In genomic region chr9:110718071-110718470, GRCm38 (mm10) we compare ENCODE assay signal across 29 mouse cellular contexts. TPM values are rescaled to one million over a fixed set of nuclear protein-coding genes. Genes with fewer than 3 reads are reported as not detected.
DNase-seq lines count a peak whose midpoint lies in the region; ATAC-seq lines count a peak whose summit lies in the region.
"Had no signal": no experiment of that assay in that cellular context is flagged by ENCODE, and none has a peak within 500 bp of the region (broad histone marks: within the 10 kb centered on the region; RNA-seq: fewer than 3 reads in every experiment).

No protein-coding gene starts in this region.

- H3K4me2 ChIP-seq in kidney, embryonic 15.5 days: no peak overlapping the region
- H3K4me2 ChIP-seq in midbrain, embryonic 12.5 days (replicated peaks): no peak overlapping the region
- H3K4me2 ChIP-seq in embryonic facial prominence, embryonic 14.5 days (ENCODE audit: low read depth, low read length): no peak overlapping the region
- no peak overlapping the region for H3K4me2 ChIP-seq in limb, embryonic 15.5 days
- H3K4me2 ChIP-seq: embryonic facial prominence, embryonic 12.5 days; forebrain, embryonic 12.5 days; forebrain, embryonic 15.5 days; heart, embryonic 12.5 days; heart, embryonic 15.5 days; hindbrain, embryonic 13.5 days had no signal

- DNase-seq in kidney, postnatal 25 days: no peak
- DNase-seq in midbrain, embryonic 10.5 days (ENCODE audit: low spot score): no peak
- peak; percentile 61 for DNase-seq in embryonic facial prominence, embryonic 14.5 days (ENCODE audit: low spot score)
- no peak for DNase-seq in thymus, postnatal 36 days
- DNase-seq in ovary, postnatal 36 days (ENCODE audit: low spot score): no peak
- DNase-seq: adrenal gland, postnatal 10 days; adrenal gland, postnatal 36 days; cerebellum, adult 18-20 months; cerebellum, adult 9-10 months; cerebellum, postnatal 14 days; gastrocnemius, postnatal 10 days; gastrocnemius, postnatal 36 days; heart, adult 2 months; heart, postnatal 10 days; heart, postnatal 36 days had no signal

- H3K4me1 ChIP-seq in kidney, embryonic 15.5 days: 0 out of 2 replicates have a peak, but pooled peaks cover 6% of the 10 kb centered on the region
- H3K4me1 ChIP-seq in midbrain, embryonic 12.5 days: no peaks in the 10 kb centered on the region
- peaks cover 11% of the 10 kb centered on the region for H3K4me1 ChIP-seq in midbrain, embryonic 10.5 days
- 0 out of 2 replicates have a peak, but pooled peaks cover 5% of the 10 kb centered on the region for H3K4me1 ChIP-seq in embryonic facial prominence, embryonic 14.5 days (ENCODE audit: control insufficient read depth, insufficient read depth, low read length)
- peaks cover 24% of the 10 kb centered on the region for H3K4me1 ChIP-seq in limb, embryonic 15.5 days
- H3K4me1 ChIP-seq: embryonic facial prominence, embryonic 12.5 days; forebrain, embryonic 15.5 days had no signal

- no peak overlapping the region for H3K4me3 ChIP-seq in kidney, embryonic 15.5 days (replicated peaks)
- H3K4me3 ChIP-seq in midbrain, embryonic 12.5 days: no peak overlapping the region
- H3K4me3 ChIP-seq in midbrain, embryonic 10.5 days: no peak overlapping the region
- H3K4me3 ChIP-seq in embryonic facial prominence, embryonic 14.5 days (ENCODE audit: low read depth, low read length): no peak overlapping the region
- no peak overlapping the region for H3K4me3 ChIP-seq in limb, embryonic 15.5 days
- H3K4me3 ChIP-seq: embryonic facial prominence, embryonic 12.5 days; forebrain, embryonic 12.5 days; forebrain, embryonic 15.5 days; heart, adult 2 months; heart, embryonic 12.5 days; heart, embryonic 15.5 days; hindbrain, embryonic 10.5 days; hindbrain, embryonic 13.5 days had no signal

- no peaks in the 10 kb centered on the region for H3K27me3 ChIP-seq in kidney, embryonic 15.5 days
- H3K27me3 ChIP-seq in midbrain, embryonic 12.5 days: no peaks in the 10 kb centered on the region
- no peaks in the 10 kb centered on the region for H3K27me3 ChIP-seq in midbrain, embryonic 10.5 days (ENCODE audit: low read depth, poor library complexity, severe bottlenecking)
- H3K27me3 ChIP-seq in embryonic facial prominence, embryonic 14.5 days (replicated peaks; ENCODE audit: control insufficient read depth, insufficient read depth, low read length): no peaks in the 10 kb centered on the region
- H3K27me3 ChIP-seq in limb, embryonic 15.5 days: no peaks in the 10 kb centered on the region
- H3K27me3 ChIP-seq: embryonic facial prominence, embryonic 12.5 days; forebrain, embryonic 12.5 days; forebrain, embryonic 15.5 days; heart, embryonic 12.5 days; heart, embryonic 15.5 days; hindbrain, embryonic 13.5 days had no signal

- no peak for ATAC-seq in kidney, embryonic 15.5 days (replicated peaks; ENCODE audit: low FRiP score)
- no peak for ATAC-seq in midbrain, embryonic 12.5 days (ENCODE audit: low FRiP score, low read depth)
- no peak for ATAC-seq in embryonic facial prominence, embryonic 14.5 days (ENCODE audit: low read depth)
- ATAC-seq in limb, embryonic 15.5 days (ENCODE audit: insufficient number of reproducible peaks, low FRiP score, low TSS enrichment, low read depth): no peak
- ATAC-seq: activated CD4-positive, CD25-positive, alpha-beta regulatory T cell, adult 4 months; CD4-positive, CD25-positive, alpha-beta regulatory T cell, adult 4 months; forebrain, embryonic 15.5 days; hindbrain, embryonic 16.5 days had no signal

- peaks cover 36% of the 10 kb centered on the region for H3K36me3 ChIP-seq in kidney, embryonic 15.5 days
- H3K36me3 ChIP-seq in midbrain, embryonic 12.5 days: peaks cover 10% of the 10 kb centered on the region; the same call in 1 of the 2 replicates
- H3K36me3 ChIP-seq in midbrain, embryonic 10.5 days: peaks cover 36% of the 10 kb centered on the region
- peaks cover 9% of the 10 kb centered on the region for H3K36me3 ChIP-seq in embryonic facial prominence, embryonic 14.5 days (ENCODE audit: control insufficient read depth, insufficient read depth, low read length)
- peaks cover 23% of the 10 kb centered on the region for H3K36me3 ChIP-seq in limb, embryonic 15.5 days

- H3K9ac ChIP-seq in kidney, embryonic 15.5 days: no peak overlapping the region
- H3K9ac ChIP-seq in midbrain, embryonic 12.5 days (replicated peaks): no peak overlapping the region
- no peak overlapping the region for H3K9ac ChIP-seq in embryonic facial prominence, embryonic 14.5 days (ENCODE audit: low read depth, low read length)
- no peak overlapping the region for H3K9ac ChIP-seq in limb, embryonic 15.5 days
- H3K9ac ChIP-seq: embryonic facial prominence, embryonic 12.5 days; forebrain, embryonic 12.5 days; forebrain, embryonic 15.5 days; heart, embryonic 12.5 days; heart, embryonic 15.5 days; hindbrain, embryonic 13.5 days had no signal

- no peaks in the 10 kb centered on the region for H3K9me3 ChIP-seq in kidney, embryonic 15.5 days (replicated peaks)
- no peaks in the 10 kb centered on the region for H3K9me3 ChIP-seq in midbrain, embryonic 12.5 days
- H3K9me3 ChIP-seq in midbrain, embryonic 10.5 days (replicated peaks): no peaks in the 10 kb centered on the region
- H3K9me3 ChIP-seq in embryonic facial prominence, embryonic 14.5 days (ENCODE audit: control insufficient read depth, low read length): no peaks in the 10 kb centered on the region
- H3K9me3 ChIP-seq in limb, embryonic 15.5 days: no peaks in the 10 kb centered on the region
- H3K9me3 ChIP-seq: embryonic facial prominence, embryonic 12.5 days; forebrain, embryonic 12.5 days; forebrain, embryonic 15.5 days; heart, embryonic 12.5 days; heart, embryonic 15.5 days; hindbrain, embryonic 10.5 days; hindbrain, embryonic 13.5 days had no signal

- WGBS in kidney, embryonic 15.5 days: 85% methylated on average over 6 of the region's 6 CpGs
- 90% methylated on average over 6 of the region's 6 CpGs for WGBS in midbrain, embryonic 12.5 days
- 93% methylated on average over 6 of the region's 6 CpGs for WGBS in midbrain, embryonic 10.5 days
- WGBS in embryonic facial prominence, embryonic 14.5 days: 61% methylated on average over 6 of the region's 6 CpGs
- WGBS in limb, embryonic 15.5 days: 56% methylated on average over 6 of the region's 6 CpGs

- 0 out of 2 replicates have a peak overlapping the region, but pooled peaks have one; percentile 16 for H3K27ac ChIP-seq in kidney, embryonic 15.5 days
- H3K27ac ChIP-seq in midbrain, embryonic 12.5 days (replicated peaks): 0 out of 2 replicates have a peak overlapping the region, but pooled peaks have one; percentile 5
- no peak overlapping the region for H3K27ac ChIP-seq in midbrain, embryonic 10.5 days (replicated peaks)
- peak overlapping the region; percentile 17; the same call in 1 of the 2 replicates for H3K27ac ChIP-seq in embryonic facial prominence, embryonic 14.5 days (replicated peaks; ENCODE audit: low read depth, low read length)
- peak overlapping the region; percentile 64 for H3K27ac ChIP-seq in limb, embryonic 15.5 days
- H3K27ac ChIP-seq: embryonic facial prominence, embryonic 12.5 days; forebrain, embryonic 12.5 days; forebrain, embryonic 15.5 days; heart, adult 2 months; heart, embryonic 15.5 days; hindbrain, embryonic 10.5 days; hindbrain, embryonic 13.5 days had no signal

RNA-seq across cellular contexts. Expression of gene Myl3, which starts 23.6 kb away (rescaled TPM):
- 1.8 and 3.9 TPM in 2 replicates for polyA plus RNA-seq in kidney, embryonic 15.5 days (2015; fragmentation: Nextera tagmentation; extraction: Ambion mirVana)
- 1.2 and 1.3 TPM in 2 replicates for polyA plus RNA-seq in midbrain, embryonic 12.5 days (2016; fragmentation: Nextera tagmentation; extraction: Ambion mirVana)
- 0.36 and 0.51 TPM in 2 replicates for polyA plus RNA-seq in midbrain, embryonic 10.5 days (2016; fragmentation: Nextera tagmentation; extraction: Ambion mirVana)
- 39.1 and 53.6 TPM in 2 replicates for polyA plus RNA-seq in embryonic facial prominence, embryonic 14.5 days (2014; fragmentation: Nextera tagmentation; extraction: Ambion mirVana)
- polyA plus RNA-seq in limb, embryonic 15.5 days (2015; fragmentation: Nextera tagmentation; extraction: Ambion mirVana): 16.3 and 125 TPM in 2 replicates
- polyA plus RNA-seq: activated CD4-positive, CD25-positive, alpha-beta regulatory T cell, adult 4 months; C2C12; CD4-positive, CD25-positive, alpha-beta regulatory T cell, adult 4 months; hindbrain, embryonic 10.5 days had no signal

RNA-seq across cellular contexts. Expression of gene Pth1r, which starts 28.9 kb away (rescaled TPM):
- polyA plus RNA-seq in kidney, embryonic 15.5 days (2015; fragmentation: Nextera tagmentation; extraction: Ambion mirVana): 67.1 and 70.1 TPM in 2 replicates
- 32.8 and 35.7 TPM in 2 replicates for polyA plus RNA-seq in midbrain, embryonic 12.5 days (2016; fragmentation: Nextera tagmentation; extraction: Ambion mirVana)
- polyA plus RNA-seq in midbrain, embryonic 10.5 days (2016; fragmentation: Nextera tagmentation; extraction: Ambion mirVana): 30.9 and 33.9 TPM in 2 replicates
- 97.5 and 98.0 TPM in 2 replicates for polyA plus RNA-seq in embryonic facial prominence, embryonic 14.5 days (2014; fragmentation: Nextera tagmentation; extraction: Ambion mirVana)
- 82.6 and 110 TPM in 2 replicates for polyA plus RNA-seq in limb, embryonic 15.5 days (2015; fragmentation: Nextera tagmentation; extraction: Ambion mirVana)
- polyA plus RNA-seq: activated CD4-positive, CD25-positive, alpha-beta regulatory T cell, adult 4 months; CD4-positive, CD25-positive, alpha-beta regulatory T cell, adult 4 months had no signal
